Mouse (Mus musculus) C2C12 (cell line): ENCODE data around the gene Chn2.

Experiments
- CTCF ChIP-seq: IDR thresholded peaks from one replicate; pipeline ENCODE4 v1.5.1; 2011; ENCODE audit not compliant: control insufficient read depth, insufficient read depth, insufficient read length
- MAX ChIP-seq: IDR thresholded peaks from one replicate; pipeline ENCODE4 v1.6.1; 2011; ENCODE audit warnings: mild to moderate bottlenecking, control low read depth
- USF1 ChIP-seq: IDR thresholded peaks from one replicate; pipeline ENCODE4 v1.6.1; 2011; ENCODE audit warnings: low read depth, mild to moderate bottlenecking, control low read depth, moderate library complexity

DNA sequence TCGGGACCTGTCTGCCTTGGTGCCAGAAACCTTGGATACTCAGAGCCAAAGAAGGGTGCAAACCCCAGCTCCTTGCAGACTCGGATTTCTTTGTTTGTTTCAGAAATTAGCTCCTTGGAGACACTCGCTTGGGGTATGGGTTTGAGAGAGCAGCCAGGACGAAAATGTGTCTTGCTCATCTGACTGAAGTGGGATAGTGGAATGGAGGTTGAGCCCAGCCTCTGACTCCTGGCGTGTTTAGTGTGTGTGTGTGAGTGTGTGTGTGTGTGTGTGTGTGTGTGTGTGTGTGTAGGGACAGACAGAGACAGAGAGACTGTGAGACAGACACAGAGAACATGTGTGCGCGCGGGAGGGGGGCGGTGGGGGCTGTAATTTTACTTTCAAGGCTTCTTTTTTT lies 1.1 kb downstream of the Chn2 start:
- TF ChIP-seq CTCF: no peak
- no peak for TF ChIP-seq USF1
- TF ChIP-seq MAX: no peak
